Mouse (Mus musculus): ENCODE measurements around the gene Oas1d.
A peak's percentile ranks its signal among the peaks of the same experiment; 100 is the strongest.
"Not testable (repeated sequence)": the region's sequence is repeated elsewhere in the genome, so short reads cannot be mapped to it uniquely, and the experiment has no call there.

Gene Oas1d

GRCm38 (mm10) chr5:120914204-120914603 lies at the start of gene Oas1d:
Oas1d (plus strand) TSS chr5:120914536.
- DNase-seq (ENCODE audit: low spot score in 2 of 2), result not testable (repeated sequence)

- DNase-seq (ENCODE audit: low spot score in 2 of 2), result peak in 1 of 2 experiments; percentile 17
Measured at GRCm38 (mm10) chr5:120865336-120865860, 48.9 kb upstream of the Oas1d start.

- no peak for DNase-seq (ENCODE audit: low spot score in 2 of 2)
Measured at GRCm38 (mm10) chr5:120869436-120870015, 44.8 kb upstream of the Oas1d start.

GRCm38 (mm10) chr5:120870081-120870480 lies 44.3 kb upstream of the Oas1d start:
- DNase-seq (ENCODE audit: low spot score in 2 of 2), result no peak

GRCm38 (mm10) chr5:120870782-120871181 lies 43.6 kb upstream of the Oas1d start:
- DNase-seq (ENCODE audit: low spot score in 2 of 2), result no peak

GRCm38 (mm10) chr5:120871469-120871868 lies 42.9 kb upstream of the Oas1d start:
- no peak for DNase-seq (ENCODE audit: low spot score in 2 of 2)

- DNase-seq (ENCODE audit: low spot score in 2 of 2), result not testable (repeated sequence)
Measured at GRCm38 (mm10) chr5:120876839-120877238, 37.5 kb upstream of the Oas1d start.

GRCm38 (mm10) chr5:120877407-120877806 lies 36.9 kb upstream of the Oas1d start:
- not testable (repeated sequence) for DNase-seq (ENCODE audit: low spot score in 2 of 2)

- DNase-seq (ENCODE audit: low spot score in 2 of 2), result not testable (repeated sequence)
Measured at GRCm38 (mm10) chr5:120878803-120879202, 35.5 kb upstream of the Oas1d start.

- DNase-seq (ENCODE audit: low spot score in 2 of 2), result not testable (repeated sequence)
Measured at GRCm38 (mm10) chr5:120881681-120882080, 32.7 kb upstream of the Oas1d start.

GRCm38 (mm10) chr5:120887413-120887812 lies 26.9 kb upstream of the Oas1d start, which contains the start of gene Oas1g:
Oas1g (minus strand) TSS chr5:120887613.
- not testable (repeated sequence) for DNase-seq (ENCODE audit: low spot score in 2 of 2)

- no peak for DNase-seq (ENCODE audit: low spot score in 2 of 2)
Measured at GRCm38 (mm10) chr5:120887831-120888230, 26.5 kb upstream of the Oas1d start.

GRCm38 (mm10) chr5:120888294-120888815 lies 26.0 kb upstream of the Oas1d start:
- not testable (repeated sequence) for DNase-seq (ENCODE audit: low spot score in 2 of 2)

- DNase-seq (ENCODE audit: low spot score in 2 of 2), result no peak
Measured at GRCm38 (mm10) chr5:120890026-120890425, 24.3 kb upstream of the Oas1d start.

- no peak for DNase-seq (ENCODE audit: low spot score in 2 of 2)
Measured at GRCm38 (mm10) chr5:120890991-120891390, 23.3 kb upstream of the Oas1d start.

GRCm38 (mm10) chr5:120891566-120892242 lies 22.6 kb upstream of the Oas1d start:
- not testable (repeated sequence) for DNase-seq (ENCODE audit: low spot score in 2 of 2)

- no peak for DNase-seq (ENCODE audit: low spot score in 2 of 2)
Measured at GRCm38 (mm10) chr5:120892243-120892660, 22.1 kb upstream of the Oas1d start.

GRCm38 (mm10) chr5:120893866-120894265 lies 20.5 kb upstream of the Oas1d start:
- DNase-seq (ENCODE audit: low spot score in 2 of 2), result not testable (repeated sequence)

- not testable (repeated sequence) for DNase-seq (ENCODE audit: low spot score in 2 of 2)
Measured at GRCm38 (mm10) chr5:120894692-120895091, 19.6 kb upstream of the Oas1d start.

- DNase-seq (ENCODE audit: low spot score in 2 of 2), result no peak
Measured at GRCm38 (mm10) chr5:120895231-120895900, 19.0 kb upstream of the Oas1d start.

GRCm38 (mm10) chr5:120898307-120898706 lies 16.0 kb upstream of the Oas1d start:
- no peak for DNase-seq (ENCODE audit: low spot score in 2 of 2)

GRCm38 (mm10) chr5:120898726-120899125 lies 15.6 kb upstream of the Oas1d start:
- no peak for DNase-seq (ENCODE audit: low spot score in 2 of 2)

Data from spleen, postnatal 36 days (tissue).